Mouse (Mus musculus): ENCODE measurements around the gene Kdm4d.
A peak's percentile ranks its signal among the peaks of the same experiment; 100 is the strongest.
"Not testable (repeated sequence)": the region's sequence is repeated elsewhere in the genome, so short reads cannot be mapped to it uniquely, and the experiment has no call there.

- peak; percentile 48 for TF ChIP-seq CTCF (IDR thresholded peaks at IDR 0.05; ENCODE audit: low read depth)
- not testable (repeated sequence) for TF ChIP-seq EP300 (IDR thresholded peaks at IDR 0.05; ENCODE audit: low read depth)
Observed at GRCm38 (mm10) chr9:14451120-14451519, 49.2 kb downstream of the Kdm4d start.

All from liver, postnatal 0 days (tissue).